Mouse (Mus musculus) stomach, postnatal 0 days (tissue): ENCODE data around the gene Dnah2. TPM values are rescaled to one million over a fixed set of nuclear protein-coding genes. Genes with fewer than 3 reads are reported as not detected.
A peak's percentile ranks its signal among the peaks of the same experiment; 100 is the strongest.

Experiments
- ATAC-seq: fragments of 200-750 bp; cut with Nextera tagmentation; 2 replicates; pipeline ENCODE4 v1.8.0; 2017; ENCODE audit not compliant: low FRiP score, low TSS enrichment
- DNase-seq: peaks from one replicate; pipeline ENCODE4 v3.0.0-alpha.2; 2016; ENCODE audit warnings: low spot score
- H3K27ac ChIP-seq: fragments of 300-500 bp; sonication (generic); replicated peaks from 2 replicates; pipeline ENCODE4 v1.5.1; 2014; ENCODE audit warnings: mild to moderate bottlenecking, control low read depth
- H3K27me3 ChIP-seq: fragments of 300-500 bp; sonication (generic); 2 replicates; pipeline ENCODE4 v1.6.1; 2014; ENCODE audit warnings: low read length; ENCODE audit not compliant: control insufficient read depth, insufficient read depth
- H3K36me3 ChIP-seq: fragments of 300-500 bp; sonication (generic); 2 replicates; pipeline ENCODE4 v1.6.1; 2014; ENCODE audit warnings: low read length, mixed read lengths; ENCODE audit not compliant: control insufficient read depth, insufficient read depth
- H3K4me1 ChIP-seq: fragments of 300-500 bp; sonication (generic); replicated peaks from 2 replicates; pipeline ENCODE4 v1.6.1; 2014; ENCODE audit warnings: antibody characterized with exemption; ENCODE audit not compliant: control insufficient read depth, insufficient read depth
- H3K4me2 ChIP-seq: fragments of 300-500 bp; sonication (generic); replicated peaks from 2 replicates; pipeline ENCODE4 v1.6.1; 2014; ENCODE audit warnings: low read depth, mild to moderate bottlenecking, control low read depth, moderate library complexity
- H3K4me3 ChIP-seq: fragments of 300-500 bp; sonication (generic); 2 replicates; pipeline ENCODE4 v1.5.1; 2014; ENCODE audit warnings: low read depth, low read length, control low read depth
- H3K9ac ChIP-seq: fragments of 300-500 bp; sonication (generic); 2 replicates; pipeline ENCODE4 v1.6.1; 2014; ENCODE audit warnings: mild to moderate bottlenecking, low read length, control low read depth, mixed read lengths
- H3K9me3 ChIP-seq: fragments of 300-500 bp; sonication (generic); 2 replicates; pipeline ENCODE4 v1.6.1; 2016; ENCODE audit warnings: low read length; ENCODE audit not compliant: control insufficient read depth
- CTCF ChIP-seq: IDR thresholded peaks from 2 replicates; pipeline ENCODE4 v1.5.1; 2016; ENCODE audit warnings: antibody characterized with exemption, low read depth, mild to moderate bottlenecking, moderate library complexity
- EP300 ChIP-seq: optimal IDR thresholded peaks from 2 replicates; pipeline ENCODE3; 2016; ENCODE audit warnings: antibody characterized with exemption
- WGBS: fragments of 180-500 bp; shearing (Covaris S2); extraction: QIAGEN DNeasy Blood & Tissue Kit; methylation state at CpG from one replicate; pipeline ENCODE4 v1.1.7; 2014; 5-methylcytosine and 5-hydroxymethylcytosine counted together
- polyA plus RNA-seq: library from polyadenylated mRNA; unstranded; fragments of >200 nt; fragmentation: Nextera tagmentation; extraction: Ambion mirVana; gene quantifications from 2 replicates; pipeline ENCODE4 v1.2.1, GENCODE M21; 2015

Gene Dnah2
- polyA plus RNA-seq, 1 experiment from 2014 or later: 0.39 TPM

DNA sequence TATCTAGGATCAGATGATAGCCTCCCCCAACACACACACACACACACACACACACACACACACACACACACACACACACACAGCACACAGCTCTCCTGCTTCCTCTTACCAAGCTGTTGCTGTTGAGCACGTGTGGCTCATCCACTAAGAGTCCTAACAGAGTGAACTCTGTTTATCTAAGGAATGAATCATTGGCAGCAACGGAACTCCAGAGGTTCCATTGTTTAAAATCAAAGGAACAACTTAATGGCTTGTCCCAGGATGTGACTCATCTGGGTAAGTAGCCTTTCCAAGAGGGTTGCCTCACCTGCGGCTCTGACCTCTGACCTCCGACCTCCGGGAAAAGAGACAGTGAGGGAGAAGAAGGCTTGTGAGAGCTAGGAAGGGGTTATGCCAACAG, 105.6 kb downstream of the Dnah2 start:
- Histone ChIP-seq H3K4me2 (no peak overlapping the region), H3K27ac (peak overlapping the region; percentile 25; the same call in 1 of the 2 replicates), H3K36me3 (no peaks in the 10 kb centered on the region), H3K4me3 (no peak overlapping the region), H3K4me1 (no peaks in the 10 kb centered on the region), H3K9me3 (no peaks in the 10 kb centered on the region), H3K27me3 (no peaks in the 10 kb centered on the region), H3K9ac (no peak overlapping the region)
- ATAC-seq: peak; percentile 92
- DNase-seq: peak; percentile 49
- TF ChIP-seq EP300 (no peak), CTCF (no peak)
- whole genome bisulfite sequencing: 4% methylated on average over 5 of the region's 5 CpGs

DNA sequence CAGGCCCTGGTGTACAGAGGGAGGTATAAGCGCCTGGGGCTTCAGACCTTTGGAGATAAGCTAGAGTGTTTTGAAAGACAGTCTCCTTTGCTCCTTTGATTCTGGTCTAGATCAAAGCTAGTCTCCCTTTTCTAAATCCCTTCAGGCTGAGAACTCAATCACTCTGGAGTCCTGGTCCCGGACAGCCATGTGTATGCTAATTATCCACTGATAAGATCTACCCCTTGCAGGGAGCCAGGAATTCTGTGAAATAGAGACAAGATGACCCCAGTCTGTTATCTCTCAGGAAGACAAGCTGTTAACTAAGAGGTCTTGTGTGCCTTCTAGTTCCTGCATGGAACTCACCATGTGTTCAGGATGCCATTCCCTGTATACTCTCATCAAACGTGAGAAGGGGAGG, 111.6 kb downstream of the Dnah2 start:
- H3K36me3 ChIP-seq: no peaks in the 10 kb centered on the region
- no peak for DNase-seq
- H3K4me2 ChIP-seq: no peak overlapping the region
- no peak overlapping the region for H3K4me3 ChIP-seq
- no peaks in the 10 kb centered on the region for H3K9me3 ChIP-seq
- 52% methylated on average over 3 of the region's 3 CpGs for WGBS
- ATAC-seq: no peak
- TF ChIP-seq CTCF (no peak), EP300 (no peak)
- no peak overlapping the region for H3K27ac ChIP-seq
- H3K9ac ChIP-seq: no peak overlapping the region
- no peaks in the 10 kb centered on the region for H3K4me1 ChIP-seq
- H3K27me3 ChIP-seq: no peaks in the 10 kb centered on the region

DNA sequence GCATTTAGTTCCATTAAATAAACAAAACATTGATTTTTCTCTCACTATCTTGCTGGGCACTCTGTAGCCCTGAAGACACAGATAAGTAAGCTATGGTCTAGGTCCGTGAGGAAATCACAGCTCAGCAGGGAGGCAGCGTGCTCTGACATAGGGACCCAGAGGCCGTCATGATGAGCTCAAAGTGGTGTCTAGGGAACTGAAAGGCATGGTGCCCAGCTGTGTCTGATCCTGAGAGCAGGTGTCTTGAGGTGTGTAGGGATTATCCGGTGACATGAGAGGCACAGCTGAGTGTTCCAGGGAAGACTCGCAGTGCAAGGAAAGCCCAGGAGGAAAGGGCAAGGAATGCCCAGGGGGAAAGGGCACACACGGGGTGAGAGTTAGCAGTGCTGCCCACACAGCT, 115.7 kb downstream of the Dnah2 start:
- Histone ChIP-seq H3K27ac (no peak overlapping the region), H3K4me1 (no peaks in the 10 kb centered on the region), H3K36me3 (no peaks in the 10 kb centered on the region), H3K4me2 (no peak overlapping the region), H3K9ac (no peak overlapping the region), H3K9me3 (no peaks in the 10 kb centered on the region), H3K4me3 (no peak overlapping the region), H3K27me3 (no peaks in the 10 kb centered on the region)
- WGBS: 66% methylated on average over 6 of the region's 6 CpGs
- no peak for DNase-seq
- no peak for TF ChIP-seq CTCF
- no peak for TF ChIP-seq EP300
- no peak for ATAC-seq

DNA sequence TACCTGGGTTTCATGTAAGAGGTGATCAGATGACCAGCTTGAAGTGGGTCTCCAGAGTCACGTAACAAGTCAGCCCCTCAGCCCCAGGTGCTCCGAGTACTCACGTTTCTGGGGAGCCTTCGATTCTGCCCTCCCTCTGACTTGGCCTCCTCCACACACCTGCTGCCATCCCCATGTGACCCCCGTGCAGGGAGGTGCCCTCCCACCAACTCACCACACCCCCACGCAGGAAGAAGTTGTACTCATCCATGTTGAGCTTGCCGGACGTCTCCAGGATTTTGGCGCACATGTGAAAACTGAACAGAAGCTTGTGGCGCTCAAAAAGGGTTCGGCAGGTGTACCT, 116.3 kb downstream of the Dnah2 start:
- 55% methylated on average over 11 of the region's 11 CpGs for WGBS
- Histone ChIP-seq H3K9ac (no peak overlapping the region), H3K9me3 (no peaks in the 10 kb centered on the region), H3K36me3 (no peaks in the 10 kb centered on the region), H3K4me3 (no peak overlapping the region), H3K27me3 (no peaks in the 10 kb centered on the region), H3K4me2 (no peak overlapping the region), H3K27ac (no peak overlapping the region), H3K4me1 (no peaks in the 10 kb centered on the region)
- DNase-seq: no peak
- no peak for TF ChIP-seq CTCF
- TF ChIP-seq EP300: no peak
- no peak for ATAC-seq

DNA sequence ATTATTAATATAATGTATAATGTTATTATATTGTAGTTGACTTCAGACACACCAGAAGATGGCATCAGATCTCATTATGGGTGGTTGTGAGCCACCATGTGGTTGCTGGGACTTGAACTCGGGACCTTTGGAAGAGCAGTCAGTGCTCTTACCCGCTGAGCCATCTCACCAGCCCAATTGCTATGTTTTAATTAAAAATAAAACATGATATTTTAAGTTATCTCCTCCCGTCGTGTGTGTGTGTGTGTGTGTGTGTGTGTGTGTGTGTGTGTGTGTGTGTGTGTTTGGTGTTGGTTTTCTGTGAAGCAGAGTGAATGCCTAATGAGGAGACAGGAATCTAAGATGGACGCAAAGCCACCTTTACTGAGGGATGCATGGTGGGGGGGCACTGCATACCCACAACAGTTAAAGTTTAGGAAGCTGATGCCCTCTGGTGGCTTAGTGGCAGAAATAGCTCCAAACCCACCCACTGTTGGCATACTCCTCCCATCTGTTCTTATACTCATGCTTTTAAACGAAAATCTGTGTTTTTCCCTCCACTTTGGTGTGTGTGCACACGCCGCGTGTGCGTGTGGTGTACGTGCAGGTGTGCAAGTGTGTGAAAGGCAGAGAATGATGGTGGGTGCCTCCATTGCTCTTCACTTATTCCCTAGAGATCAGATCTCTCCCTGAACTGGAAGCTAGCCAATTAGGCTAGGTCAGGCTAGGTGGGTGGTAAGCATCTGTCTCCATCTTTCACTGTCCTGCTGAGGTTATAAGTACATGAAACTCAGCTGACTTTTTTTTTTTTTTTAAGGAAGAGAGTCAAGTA, 116.9 kb downstream of the Dnah2 start:
- H3K9ac ChIP-seq: no peak overlapping the region
- TF ChIP-seq CTCF (peak; percentile 87), EP300 (no peak)
- ATAC-seq: peak; percentile 69
- H3K27ac ChIP-seq: no peak overlapping the region
- peak; percentile 67 for DNase-seq
- no peaks in the 10 kb centered on the region for H3K36me3 ChIP-seq
- H3K27me3 ChIP-seq: no peaks in the 10 kb centered on the region
- 25% methylated on average over 11 of the region's 11 CpGs for WGBS
- H3K4me3 ChIP-seq: no peak overlapping the region
- no peak overlapping the region; the same call in 1 of the 2 replicates for H3K4me2 ChIP-seq
- H3K4me1 ChIP-seq: no peaks in the 10 kb centered on the region
- no peaks in the 10 kb centered on the region for H3K9me3 ChIP-seq

DNA sequence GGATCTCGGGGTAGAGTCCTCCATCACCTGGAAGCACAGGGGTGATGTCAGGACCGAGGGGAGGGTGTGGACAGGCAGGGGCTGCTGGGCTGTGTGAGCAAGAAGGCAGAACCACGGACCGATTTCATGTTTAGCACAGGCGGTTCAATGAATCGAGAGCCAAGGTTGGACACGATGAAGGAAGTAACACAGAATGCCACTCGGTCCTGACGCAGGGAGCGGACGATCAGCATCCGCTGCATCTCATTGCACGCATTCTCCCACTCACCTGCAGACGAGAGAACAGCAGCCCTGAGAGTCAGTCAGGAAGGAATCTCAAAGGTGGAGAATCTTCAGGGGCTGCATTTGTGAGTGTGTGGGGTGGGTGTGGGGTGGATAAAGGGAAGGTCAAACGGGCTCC, 118.3 kb downstream of the Dnah2 start:
- Histone ChIP-seq H3K36me3 (no peaks in the 10 kb centered on the region), H3K9ac (no peak overlapping the region), H3K4me2 (no peak overlapping the region), H3K27me3 (no peaks in the 10 kb centered on the region), H3K4me3 (no peak overlapping the region), H3K9me3 (no peaks in the 10 kb centered on the region), H3K27ac (no peak overlapping the region), H3K4me1 (no peaks in the 10 kb centered on the region)
- 89% methylated on average over 15 of the region's 15 CpGs for WGBS
- DNase-seq (no peak), ATAC-seq (no peak)
- TF ChIP-seq EP300 (no peak), CTCF (no peak)
